Mouse (Mus musculus) ZHBTc4 (cell line): ENCODE measurements around the gene Fkbp14.

Source experiments
- DNase-seq: peaks from one replicate; pipeline ENCODE4 v3.0.0-alpha.2; 2011; ENCODE audit warnings: low read depth, low spot score

The Fkbp14 gene

GRCm38 (mm10) chr6:54548314-54549019 is 48.6 kb downstream of the Fkbp14 start:
- no peak for DNase-seq

- no peak for DNase-seq
Measured at GRCm38 (mm10) chr6:54543646-54544045, 53.5 kb downstream of the Fkbp14 start.

DNA sequence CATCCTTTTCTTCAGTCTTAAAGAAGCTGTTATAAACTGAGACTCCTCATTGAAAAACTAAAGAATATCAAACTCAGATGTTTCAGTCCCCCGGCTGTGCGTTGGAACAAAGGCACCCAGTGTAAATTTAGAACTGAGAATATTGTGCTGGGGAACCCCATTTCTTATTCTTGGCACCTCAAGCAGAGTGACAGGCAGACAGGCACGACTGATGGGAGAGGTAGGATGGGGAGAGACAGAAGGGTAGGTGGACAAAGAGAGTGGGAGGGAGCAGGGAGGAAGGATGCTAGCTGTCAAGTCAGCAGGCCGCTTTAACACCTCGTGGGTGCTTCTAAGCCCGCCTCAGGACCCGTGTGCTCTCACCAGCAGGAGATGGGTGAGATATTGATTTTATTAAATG is 54.3 kb downstream of the Fkbp14 start:
- no peak for DNase-seq

- no peak for DNase-seq
Measured at GRCm38 (mm10) chr6:54540252-54540887, 56.7 kb downstream of the Fkbp14 start.

DNA sequence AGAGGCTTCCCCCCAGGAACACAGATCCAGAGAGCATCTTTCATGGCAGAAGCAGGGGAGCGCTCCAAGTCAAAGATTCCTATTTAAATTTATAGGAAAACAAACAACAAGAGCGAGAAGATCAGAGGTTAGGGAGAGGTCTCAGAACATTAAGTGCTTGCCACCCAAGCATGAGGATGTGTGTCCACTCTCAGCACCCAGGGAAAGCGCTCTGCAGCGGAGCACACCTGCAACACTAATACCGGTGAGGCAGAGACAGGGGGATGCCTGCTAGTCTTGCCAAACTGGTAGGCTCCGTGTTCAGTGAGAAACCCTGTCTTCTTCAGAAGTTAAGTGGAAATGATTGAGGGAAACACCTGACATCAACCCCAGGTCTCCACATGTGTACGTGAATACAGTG is 57.7 kb downstream of the Fkbp14 start:
- DNase-seq, result no peak

GRCm38 (mm10) chr6:54538773-54539173 is 58.3 kb downstream of the Fkbp14 start:
- DNase-seq, result no peak

DNA sequence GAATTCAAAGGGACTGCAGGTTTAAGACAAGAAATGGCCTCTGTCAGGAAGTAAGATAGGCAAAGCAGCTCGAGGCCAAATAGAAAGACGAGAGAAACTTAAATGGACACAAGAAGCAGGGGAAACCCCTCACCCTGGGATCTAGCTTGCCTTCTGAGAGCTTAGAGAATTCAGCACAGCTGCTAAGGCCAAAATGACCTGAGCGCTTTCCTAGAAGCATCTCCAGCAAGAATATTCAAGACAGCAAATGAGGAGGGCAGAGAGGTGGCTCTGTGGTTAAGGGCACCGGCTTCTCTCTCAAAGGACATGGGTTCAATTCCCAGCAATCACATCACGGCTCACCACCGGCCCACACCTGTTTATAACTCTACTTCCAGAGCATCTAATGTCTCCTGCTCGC is 60.1 kb downstream of the Fkbp14 start:
- DNase-seq, result no peak

GRCm38 (mm10) chr6:54535485-54535884 is 61.6 kb downstream of the Fkbp14 start:
- no peak for DNase-seq

DNA sequence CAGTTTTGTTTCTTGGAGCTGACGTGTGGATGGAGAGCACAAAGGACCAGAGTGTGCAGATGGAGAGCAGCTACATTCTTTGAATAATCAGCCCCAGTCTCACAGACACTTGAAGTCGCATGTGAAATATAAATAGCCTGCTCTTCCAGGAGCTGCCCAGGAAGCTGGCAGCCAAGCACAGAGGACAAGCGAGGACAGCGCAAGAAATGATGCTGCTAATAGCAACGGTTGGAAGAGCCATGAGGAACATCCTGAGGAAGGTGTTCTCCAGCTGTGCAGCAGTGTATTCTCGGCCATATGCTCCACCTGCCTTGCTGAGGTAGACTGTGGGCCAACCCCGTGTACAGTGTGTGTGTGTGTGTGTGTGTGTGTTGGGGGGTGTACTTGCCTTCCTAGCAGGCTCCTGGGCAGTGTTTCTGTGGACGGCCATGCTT is 66.0 kb downstream of the Fkbp14 start:
- no peak for DNase-seq

- no peak for DNase-seq
Measured at GRCm38 (mm10) chr6:54530182-54530581, 66.9 kb downstream of the Fkbp14 start.

DNA sequence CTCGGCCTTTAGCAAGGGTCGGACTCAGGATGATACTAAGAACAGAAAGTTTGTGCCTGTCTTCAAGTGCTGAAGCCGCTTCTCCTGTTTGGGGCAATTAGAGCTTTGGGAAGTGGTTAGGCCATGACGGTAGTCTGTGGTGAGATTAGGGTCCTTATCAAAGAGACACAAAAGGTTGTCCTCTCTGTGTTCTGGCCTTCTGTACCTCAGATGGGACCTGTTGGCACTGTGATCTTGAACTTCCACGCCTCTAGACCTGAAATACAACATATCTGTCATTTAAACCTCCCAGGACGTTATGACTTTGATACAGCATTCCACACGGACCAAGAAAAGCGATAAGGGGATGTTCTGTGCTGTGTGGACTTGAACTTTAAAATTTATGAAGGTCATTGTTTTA is 68.4 kb downstream of the Fkbp14 start:
- no peak for DNase-seq
